Mouse (Mus musculus) hindbrain, embryonic 15.5 days (tissue): ENCODE data around the gene Gm49403. TPM values are rescaled to one million over a fixed set of nuclear protein-coding genes. Genes with fewer than 3 reads are reported as not detected.
"Not testable (repeated sequence)": the region's sequence is repeated elsewhere in the genome, so short reads cannot be mapped to it uniquely, and the experiment has no call there.

Experiments used
- ATAC-seq: fragments of 200-750 bp; cut with Nextera tagmentation; 2 replicates; pipeline ENCODE4 v1.8.0; 2017; ENCODE audit warnings: low read depth, moderate number of reproducible peaks, moderate TSS enrichment; ENCODE audit not compliant: low FRiP score
- H3K27ac ChIP-seq: fragments of 300-500 bp; sonication (generic); replicated peaks from 2 replicates; pipeline ENCODE4 v1.5.1; 2015; ENCODE audit warnings: mild to moderate bottlenecking, inconsistent platforms
- H3K27me3 ChIP-seq: fragments of 300-500 bp; sonication (generic); 2 replicates; pipeline ENCODE4 v1.6.1; 2015; ENCODE audit warnings: control low read depth, inconsistent platforms
- H3K36me3 ChIP-seq: fragments of 300-500 bp; sonication (generic); 2 replicates; pipeline ENCODE4 v1.6.1; 2015; ENCODE audit warnings: control low read depth, inconsistent platforms
- H3K4me1 ChIP-seq: fragments of 300-500 bp; sonication (generic); replicated peaks from 2 replicates; pipeline ENCODE4 v1.6.1; 2015; ENCODE audit warnings: control low read depth, inconsistent platforms
- H3K4me2 ChIP-seq: fragments of 300-500 bp; sonication (generic); 2 replicates; pipeline ENCODE4 v1.6.1; 2015; ENCODE audit warnings: moderate library complexity, mild to moderate bottlenecking, inconsistent platforms
- H3K4me3 ChIP-seq: fragments of 300-500 bp; sonication (generic); 2 replicates; pipeline ENCODE4 v1.5.1; 2015; ENCODE audit warnings: mild to moderate bottlenecking, inconsistent platforms
- H3K9ac ChIP-seq: fragments of 300-500 bp; sonication (generic); 2 replicates; pipeline ENCODE4 v1.6.1; 2015; ENCODE audit warnings: inconsistent platforms
- H3K9me3 ChIP-seq: fragments of 300-500 bp; sonication (generic); 2 replicates; pipeline ENCODE4 v1.6.1; 2016; ENCODE audit warnings: control low read depth, inconsistent platforms
- WGBS: fragments of 180-500 bp; shearing (Covaris S2); methylation state at CpG from one replicate; pipeline ENCODE4 v1.1.7; 2015; 5-methylcytosine and 5-hydroxymethylcytosine counted together
- polyA plus RNA-seq: library from polyadenylated mRNA; unstranded; fragments of >200 nt; fragmentation: Nextera tagmentation; extraction: Ambion mirVana; gene quantifications from 2 replicates; pipeline ENCODE4 v1.2.1, GENCODE M21; 2015

Gm49403 gene
- polyA plus RNA-seq, result not detected in 2 replicates

DNA sequence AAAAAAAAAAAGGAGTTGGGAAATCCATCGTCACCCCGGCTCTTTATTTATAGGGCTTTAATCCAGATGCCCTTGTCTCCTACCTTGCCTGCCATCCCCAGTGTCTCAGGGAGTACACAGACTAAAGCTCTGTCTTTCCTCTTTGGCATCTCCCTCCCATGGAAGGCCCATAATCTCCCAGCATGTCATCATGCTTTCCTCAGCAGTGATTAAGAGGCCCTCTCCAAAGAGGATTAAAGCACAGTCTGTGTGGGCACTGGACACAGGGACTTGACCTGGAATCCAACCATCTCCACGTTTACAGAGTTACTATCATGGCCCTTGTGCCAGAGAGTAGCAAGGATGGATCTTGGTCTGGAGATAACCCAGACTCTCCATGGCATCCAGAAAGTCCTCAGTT lies at the start of gene Gm49403, which contains the start of gene Lbhd1:
Gene Gm49403, plus strand, starts transcription at position 315 of the 400 bp plus-strand sequence.
Gene Lbhd1, plus strand, starts transcription at position 117 of the 400 bp plus-strand sequence.
- Histone ChIP-seq H3K4me2 (no peak within 1 kb of the TSS), H3K36me3 (no peaks in the 10 kb centered on the region), H3K4me1 (peaks cover 23% of the 10 kb centered on the region), H3K27ac (no peak within 1 kb of the TSS), H3K9ac (no peak within 1 kb of the TSS), H3K9me3 (no peaks in the 10 kb centered on the region), H3K4me3 (no peak within 1 kb of the TSS), H3K27me3 (no peaks in the 10 kb centered on the region)
- WGBS, result 74% methylated on average over 3 of the region's 3 CpGs
- ATAC-seq, result no peak

DNA sequence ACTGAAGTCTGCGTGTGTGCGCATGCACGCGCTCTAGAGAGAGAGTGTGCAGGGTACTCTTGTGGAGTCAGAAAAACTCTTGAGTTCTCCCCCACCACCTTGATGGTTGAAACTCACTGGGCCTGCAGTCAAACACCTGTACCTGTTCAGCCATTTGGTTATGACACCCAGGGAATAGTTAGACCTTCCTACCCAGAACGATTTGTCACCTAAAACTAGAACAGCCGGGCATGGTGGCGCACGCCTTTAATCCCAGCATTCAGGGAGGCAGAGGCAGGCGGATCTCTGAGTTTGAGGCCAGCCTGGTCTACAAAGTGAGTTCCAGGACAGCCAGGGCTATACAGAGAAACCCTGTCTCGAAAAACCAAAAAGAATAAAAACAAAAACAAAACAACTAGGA lies 47.4 kb upstream of the Gm49403 start:
- Histone ChIP-seq H3K4me1 (peaks cover 30% of the 10 kb centered on the region), H3K27ac (peak overlapping the region; percentile 97; the same call in 1 of the 2 replicates), H3K4me3 (peak overlapping the region; percentile 79; the same call in 1 of the 2 replicates), H3K36me3 (peaks cover 39% of the 10 kb centered on the region), H3K4me2 (peak overlapping the region; percentile 78; the same call in 1 of the 2 replicates)
- WGBS, result 97% methylated on average over 10 of the region's 10 CpGs
- not testable (repeated sequence) for H3K9ac ChIP-seq, H3K9me3 ChIP-seq, H3K27me3 ChIP-seq, ATAC-seq

DNA sequence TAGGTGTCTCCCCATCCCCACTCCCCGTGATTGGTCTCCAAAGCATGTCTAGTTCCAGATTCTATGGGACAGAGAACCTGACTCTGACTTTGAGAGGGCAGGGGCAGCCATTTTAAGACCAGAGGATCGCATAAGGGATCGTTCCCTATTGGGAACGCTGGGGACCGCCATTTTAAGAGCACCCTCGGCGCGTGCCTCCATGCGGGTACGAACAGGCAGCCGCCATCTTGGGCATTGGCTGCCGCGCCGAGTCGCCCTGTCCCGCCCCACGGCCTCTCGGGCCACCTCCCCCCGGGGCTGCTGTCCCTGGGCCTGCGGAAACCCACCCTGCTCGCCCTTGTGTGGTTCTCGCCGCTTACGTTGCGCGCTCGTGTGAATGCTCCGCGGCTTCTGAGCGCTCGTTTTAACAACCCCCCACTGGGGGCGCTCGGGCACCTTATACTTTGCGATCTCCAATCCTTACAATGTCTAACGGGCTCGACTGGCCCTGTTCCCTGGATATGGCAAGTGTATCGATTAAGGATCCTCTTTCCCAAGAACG lies 46.4 kb upstream of the Gm49403 start, which contains the start of gene Bscl2:
Gene Bscl2, plus strand, starts transcription at position 217 of the 541 bp plus-strand sequence.
- H3K4me2 ChIP-seq, result peak within 1 kb of the TSS; percentile 78
- H3K9ac ChIP-seq, result peak within 1 kb of the TSS; percentile 92
- peaks cover 35% of the 10 kb centered on the region for H3K36me3 ChIP-seq
- H3K9me3 ChIP-seq, result no peaks in the 10 kb centered on the region
- WGBS, result under 1% methylated on average over 38 of the region's 38 CpGs
- H3K4me1 ChIP-seq, result peaks cover 37% of the 10 kb centered on the region
- H3K27ac ChIP-seq, result peak within 1 kb of the TSS; percentile 97
- no peaks in the 10 kb centered on the region for H3K27me3 ChIP-seq
- H3K4me3 ChIP-seq, result peak within 1 kb of the TSS; percentile 79
- ATAC-seq, result peak; percentile 71

DNA sequence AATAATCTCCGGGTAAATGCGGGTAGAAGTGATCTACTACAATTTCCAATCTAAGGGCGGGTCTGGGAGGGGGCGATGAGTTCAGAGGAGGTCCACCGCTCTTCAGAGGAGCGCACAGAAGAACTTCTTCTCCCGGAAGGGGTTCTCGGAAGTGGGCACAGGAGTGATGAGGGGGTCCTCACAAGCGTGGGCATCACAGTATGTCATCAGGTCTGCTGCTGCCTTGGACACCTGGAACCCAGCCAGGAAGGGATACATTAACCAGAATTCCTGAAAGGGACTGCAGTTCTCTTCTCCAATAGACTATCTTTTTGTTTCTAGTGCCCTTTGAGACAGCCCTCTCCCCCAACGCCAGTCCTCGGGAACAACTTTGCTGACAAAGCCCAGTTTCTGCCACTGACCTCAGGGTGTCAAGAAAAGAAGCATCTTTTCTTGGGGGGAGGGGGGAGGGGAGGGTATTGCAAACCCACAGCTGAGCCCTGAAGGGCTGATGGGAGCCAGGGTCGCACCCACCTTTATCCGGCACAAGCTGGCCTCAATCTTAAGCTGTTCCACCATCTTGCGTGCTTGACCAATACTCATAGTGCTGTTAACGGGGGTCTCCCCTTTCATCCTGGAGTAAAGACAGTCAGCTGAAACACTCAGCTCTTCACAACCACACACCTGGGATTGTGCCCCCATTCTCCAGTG lies 45.5 kb upstream of the Gm49403 start:
- H3K4me1 ChIP-seq, result peaks cover 38% of the 10 kb centered on the region
- no peaks in the 10 kb centered on the region for H3K9me3 ChIP-seq
- no peaks in the 10 kb centered on the region for H3K27me3 ChIP-seq
- no peak for ATAC-seq
- H3K36me3 ChIP-seq, result peaks cover 32% of the 10 kb centered on the region
- H3K4me3 ChIP-seq, result peak overlapping the region; percentile 79
- WGBS, result 10% methylated on average over 15 of the region's 15 CpGs
- H3K27ac ChIP-seq, result peak overlapping the region; percentile 97
- peak overlapping the region; percentile 92 for H3K9ac ChIP-seq
- H3K4me2 ChIP-seq, result peak overlapping the region; percentile 78

DNA sequence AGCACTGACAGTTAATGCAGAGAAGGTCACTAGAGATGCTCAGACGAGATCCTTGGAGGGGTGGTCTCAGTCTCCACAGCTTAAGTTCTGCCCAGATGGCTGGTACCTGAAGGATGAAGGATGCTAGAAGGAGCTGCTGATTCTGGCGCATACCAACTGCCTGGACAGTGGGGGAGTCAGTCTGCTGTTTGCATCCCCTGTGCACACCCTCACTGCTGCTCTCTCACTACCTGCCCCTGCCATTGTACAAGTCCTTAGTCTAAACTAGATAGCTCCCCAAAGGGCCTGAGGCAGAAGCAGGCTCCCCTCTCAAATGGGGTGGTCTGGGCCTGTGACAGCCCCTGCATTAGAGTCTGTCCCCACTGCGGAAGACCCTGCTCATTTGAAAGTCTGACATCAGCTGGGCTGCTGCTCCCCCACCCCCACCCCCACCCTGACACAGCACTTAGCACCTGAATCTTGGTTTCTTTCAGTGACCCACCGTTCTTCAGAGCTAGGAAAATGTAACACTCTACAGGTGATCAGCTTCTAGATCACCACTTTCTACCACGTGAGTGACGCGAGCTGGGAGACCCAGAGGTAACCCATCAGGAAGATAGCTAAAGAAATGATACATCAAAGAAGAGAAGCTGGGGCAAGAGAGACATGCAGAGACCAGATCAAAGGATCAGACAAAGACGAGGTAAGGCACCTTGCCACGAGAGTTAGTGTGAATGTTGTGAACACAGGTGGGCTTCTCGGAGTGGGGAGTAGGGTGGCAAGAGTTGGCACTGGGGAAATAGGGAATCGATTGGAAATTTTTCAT lies 44.4 kb upstream of the Gm49403 start, which contains the start of gene Gng3:
Gene Gng3, minus strand, starts transcription at position 92 of the 805 bp plus-strand sequence.
- H3K36me3 ChIP-seq, result peaks cover 22% of the 10 kb centered on the region
- peak within 1 kb of the TSS; percentile 97 for H3K27ac ChIP-seq
- H3K4me2 ChIP-seq, result peak within 1 kb of the TSS; percentile 78
- H3K9ac ChIP-seq, result peak within 1 kb of the TSS; percentile 92
- ATAC-seq, result peak; percentile 93
- H3K4me3 ChIP-seq, result peak within 1 kb of the TSS; percentile 79
- WGBS, result 27% methylated on average over 11 of the region's 11 CpGs
- H3K27me3 ChIP-seq, result no peaks in the 10 kb centered on the region
- no peaks in the 10 kb centered on the region for H3K9me3 ChIP-seq
- H3K4me1 ChIP-seq, result peaks cover 38% of the 10 kb centered on the region

DNA sequence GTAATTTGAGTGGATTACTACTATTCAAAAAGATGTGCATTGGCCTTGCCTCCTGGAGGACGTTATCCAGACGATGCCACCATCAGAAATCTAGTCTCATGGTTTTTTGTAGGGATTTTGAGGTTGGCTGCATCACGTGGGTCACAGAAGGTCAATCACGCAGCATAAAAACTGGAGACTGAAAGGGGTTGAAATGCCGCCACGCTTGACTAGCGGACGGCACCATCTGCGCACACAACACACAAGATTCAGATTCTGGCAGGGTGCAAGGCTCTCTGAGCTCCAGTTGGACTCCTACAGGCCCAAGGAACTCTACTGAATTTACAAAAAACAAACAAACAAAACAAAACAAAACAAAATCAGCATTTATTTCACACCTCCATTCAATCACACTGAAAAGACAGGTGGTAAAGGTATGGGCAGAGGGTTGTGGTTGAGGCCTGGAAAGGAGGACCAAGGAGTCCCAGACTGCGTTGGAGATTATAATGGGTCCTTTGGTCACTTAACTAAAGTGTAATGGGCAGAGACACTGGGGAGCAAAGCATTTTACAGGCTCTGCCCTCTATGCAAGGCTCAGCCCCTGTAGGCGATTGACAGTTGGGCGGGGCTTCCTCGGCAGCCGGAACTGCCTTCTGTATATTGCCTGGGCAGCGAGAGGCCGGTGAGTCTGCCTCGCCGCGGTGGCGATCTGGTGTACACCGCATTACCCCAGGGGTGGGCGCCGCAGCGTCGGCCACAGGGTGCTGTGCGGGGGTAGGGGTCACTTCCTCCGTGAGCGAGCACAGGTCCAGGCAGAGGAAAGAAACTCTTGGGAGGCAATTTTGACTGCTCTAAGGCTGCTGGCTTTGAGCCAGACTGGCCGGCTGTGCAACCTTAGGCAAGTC lies 43.6 kb upstream of the Gm49403 start:
- H3K27ac ChIP-seq, result peak overlapping the region; percentile 97
- H3K4me3 ChIP-seq, result peak overlapping the region; percentile 79
- no peaks in the 10 kb centered on the region for H3K9me3 ChIP-seq
- H3K36me3 ChIP-seq, result peaks cover 19% of the 10 kb centered on the region
- no peaks in the 10 kb centered on the region for H3K27me3 ChIP-seq
- peak overlapping the region; percentile 78 for H3K4me2 ChIP-seq
- 11% methylated on average over 29 of the region's 29 CpGs for WGBS
- peaks cover 38% of the 10 kb centered on the region for H3K4me1 ChIP-seq
- H3K9ac ChIP-seq, result peak overlapping the region; percentile 92
- ATAC-seq, result peak; percentile 7; the same call in 1 of the 2 replicates

DNA sequence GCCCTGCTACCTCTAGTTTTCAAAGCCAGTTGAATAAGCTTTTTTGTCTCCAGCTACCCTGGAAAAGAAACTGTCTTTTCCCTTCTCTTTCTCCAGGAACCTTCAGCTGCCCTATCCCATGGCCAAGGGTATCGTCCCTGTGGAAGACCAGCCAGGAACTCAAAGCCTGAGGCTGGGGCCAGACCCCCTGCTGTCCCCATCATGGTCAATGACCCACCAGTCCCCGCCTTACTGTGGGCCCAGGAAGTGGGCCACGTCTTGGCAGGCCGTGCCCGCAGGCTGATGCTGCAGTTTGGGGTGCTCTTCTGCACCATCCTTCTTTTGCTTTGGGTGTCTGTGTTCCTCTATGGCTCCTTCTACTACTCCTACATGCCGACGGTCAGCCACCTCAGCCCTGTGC lies 42.7 kb upstream of the Gm49403 start:
- Histone ChIP-seq H3K9ac (peak overlapping the region; percentile 92), H3K27me3 (no peaks in the 10 kb centered on the region), H3K9me3 (no peaks in the 10 kb centered on the region), H3K4me1 (peaks cover 38% of the 10 kb centered on the region), H3K4me2 (peak overlapping the region; percentile 78), H3K4me3 (peak overlapping the region; percentile 79), H3K36me3 (peaks cover 20% of the 10 kb centered on the region), H3K27ac (peak overlapping the region; percentile 97)
- WGBS, result 80% methylated on average over 7 of the region's 7 CpGs
- no peak for ATAC-seq

DNA sequence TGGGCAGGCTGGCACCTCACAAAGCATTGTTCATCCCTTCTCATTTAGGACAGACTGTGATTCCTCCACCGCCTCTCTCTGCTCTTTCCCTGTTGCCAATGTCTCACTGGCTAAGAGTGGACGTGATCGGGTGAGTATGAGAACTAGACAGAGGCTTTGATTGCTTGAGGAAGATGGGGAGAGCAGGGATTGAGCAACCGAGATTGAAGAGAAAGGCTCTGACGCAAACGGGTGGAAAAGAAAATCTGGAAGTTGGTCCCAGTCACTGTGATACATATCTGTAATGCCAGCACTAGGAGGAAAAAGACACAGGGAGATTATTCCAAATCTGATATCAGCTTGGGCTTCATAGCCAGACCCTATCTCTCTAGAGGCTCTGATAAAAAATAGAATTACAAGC lies 40.8 kb upstream of the Gm49403 start:
- no peak overlapping the region for H3K4me2 ChIP-seq
- 91% methylated on average over 6 of the region's 6 CpGs for WGBS
- ATAC-seq, result no peak
- H3K36me3 ChIP-seq, result peaks cover 38% of the 10 kb centered on the region
- peaks cover 28% of the 10 kb centered on the region for H3K4me1 ChIP-seq
- no peaks in the 10 kb centered on the region for H3K27me3 ChIP-seq
- H3K9ac ChIP-seq, result no peak overlapping the region
- no peak overlapping the region for H3K27ac ChIP-seq
- no peak overlapping the region for H3K4me3 ChIP-seq
- H3K9me3 ChIP-seq, result no peaks in the 10 kb centered on the region

DNA sequence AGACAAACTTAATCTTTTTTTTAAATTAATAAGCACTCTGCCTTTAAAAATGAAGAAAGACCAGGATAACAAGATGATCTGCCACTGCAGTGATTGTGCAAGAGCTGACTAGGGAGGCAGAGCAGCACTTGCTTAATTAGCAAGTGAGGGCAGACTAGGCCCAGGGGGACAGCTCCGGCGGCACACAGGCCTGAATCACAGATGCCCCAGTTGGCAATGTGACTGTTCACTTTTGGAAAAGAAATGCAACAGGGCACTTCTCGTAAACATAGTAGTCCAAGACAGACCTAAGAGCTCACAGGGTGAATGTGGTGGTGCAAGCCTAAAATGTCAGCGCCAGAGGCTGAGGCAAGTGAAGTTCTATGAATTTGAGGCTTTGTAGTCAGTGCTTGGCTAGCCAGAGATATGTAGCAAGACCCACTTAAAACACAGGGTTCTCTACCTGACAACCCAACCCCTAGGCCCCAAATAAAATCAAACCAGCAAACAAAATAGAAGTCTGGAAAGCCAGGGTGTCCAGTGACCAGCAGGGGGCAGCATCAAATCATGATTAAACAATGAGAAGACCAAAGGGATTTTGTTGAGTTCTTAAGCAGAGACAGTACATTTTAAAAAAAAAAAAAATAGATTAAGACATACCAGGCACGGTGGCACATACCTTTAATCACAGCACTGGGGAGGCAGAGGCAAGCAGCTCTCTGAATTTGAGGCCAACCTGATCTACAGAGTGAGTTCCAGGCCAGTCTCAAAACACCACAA lies 39.2 kb upstream of the Gm49403 start:
- H3K27ac ChIP-seq, result no peak overlapping the region
- H3K4me2 ChIP-seq, result no peak overlapping the region
- H3K9ac ChIP-seq, result no peak overlapping the region
- ATAC-seq, result no peak
- peaks cover 45% of the 10 kb centered on the region for H3K36me3 ChIP-seq
- H3K9me3 ChIP-seq, result no peaks in the 10 kb centered on the region
- H3K4me1 ChIP-seq, result peaks cover 23% of the 10 kb centered on the region
- WGBS, result 56% methylated on average over 5 of the region's 5 CpGs
- H3K4me3 ChIP-seq, result no peak overlapping the region
- H3K27me3 ChIP-seq, result no peaks in the 10 kb centered on the region

DNA sequence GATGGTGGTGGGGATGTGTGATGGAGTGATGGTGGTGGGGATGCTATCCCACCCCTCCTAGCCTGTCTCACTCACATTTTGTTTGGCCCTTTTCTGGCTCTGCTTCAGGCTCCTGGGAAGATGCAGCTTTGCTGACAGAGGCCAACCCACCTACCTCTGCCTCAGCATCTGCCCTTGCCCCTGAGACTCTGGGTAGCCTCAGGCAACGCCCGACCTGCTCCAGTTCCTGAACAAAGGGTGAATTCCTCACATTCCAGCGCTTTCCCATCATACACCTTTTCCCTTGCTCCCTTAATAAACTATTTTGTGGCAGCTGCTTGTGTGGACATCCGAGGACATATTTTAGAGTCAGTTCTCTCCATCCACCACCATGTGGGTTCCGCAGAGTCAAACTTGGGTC lies 35.4 kb upstream of the Gm49403 start:
- no peaks in the 10 kb centered on the region for H3K27me3 ChIP-seq
- H3K4me1 ChIP-seq, result no peaks in the 10 kb centered on the region
- peaks cover 32% of the 10 kb centered on the region for H3K36me3 ChIP-seq
- ATAC-seq, result no peak
- H3K9ac ChIP-seq, result no peak overlapping the region
- H3K4me3 ChIP-seq, result no peak overlapping the region
- no peak overlapping the region for H3K4me2 ChIP-seq
- no peaks in the 10 kb centered on the region for H3K9me3 ChIP-seq
- H3K27ac ChIP-seq, result no peak overlapping the region
- 91% methylated on average over 5 of the region's 5 CpGs for WGBS
